Mouse (Mus musculus) layer of hippocampus, postnatal 14 days (tissue): ENCODE results near the gene Suclg2. TPM values are rescaled to one million over a fixed set of nuclear protein-coding genes. Genes with fewer than 3 reads are reported as not detected.

Experiments used
- DNase-seq, 2 experiments: peaks; one replicate each; pipeline ENCODE4 v3.0.0; 2021 to 2022; ENCODE audit warnings: low spot score in 2 of 2, mixed read lengths in 1 of 2
- long read RNA-seq, 2 experiments: library from polyadenylated mRNA; stranded (forward); transcript quantifications; one replicate each; pipeline ENCODE4 v2.0.0; 2021
- total RNA-seq, 2 experiments: library from RNA; stranded (reverse); gene quantifications; 2 replicates each; pipeline ENCODE4 v1.2.3; 2021

Suclg2 gene
- 10 to 100 TPM; 15.1 to 17.1 TPM for total RNA-seq
- long read RNA-seq, experiment 1, transcript Suclg2-204 (11 exons, 3,367 nt) = major isoform, 29 of 31 reads
- long read RNA-seq, experiment 1, partial matches to known transcripts = 1 of 31 reads
- long read RNA-seq, experiment 1, other reads (novel, unspliced or antisense) = 1 of 31 reads
- long read RNA-seq, experiment 2, transcript Suclg2-204 (11 exons, 3,367 nt) = major isoform, 42 of 44 reads
- long read RNA-seq, experiment 2, partial matches to known transcripts = 1 of 44 reads
- long read RNA-seq, experiment 2, other reads (novel, unspliced or antisense) = 1 of 44 reads

DNA sequence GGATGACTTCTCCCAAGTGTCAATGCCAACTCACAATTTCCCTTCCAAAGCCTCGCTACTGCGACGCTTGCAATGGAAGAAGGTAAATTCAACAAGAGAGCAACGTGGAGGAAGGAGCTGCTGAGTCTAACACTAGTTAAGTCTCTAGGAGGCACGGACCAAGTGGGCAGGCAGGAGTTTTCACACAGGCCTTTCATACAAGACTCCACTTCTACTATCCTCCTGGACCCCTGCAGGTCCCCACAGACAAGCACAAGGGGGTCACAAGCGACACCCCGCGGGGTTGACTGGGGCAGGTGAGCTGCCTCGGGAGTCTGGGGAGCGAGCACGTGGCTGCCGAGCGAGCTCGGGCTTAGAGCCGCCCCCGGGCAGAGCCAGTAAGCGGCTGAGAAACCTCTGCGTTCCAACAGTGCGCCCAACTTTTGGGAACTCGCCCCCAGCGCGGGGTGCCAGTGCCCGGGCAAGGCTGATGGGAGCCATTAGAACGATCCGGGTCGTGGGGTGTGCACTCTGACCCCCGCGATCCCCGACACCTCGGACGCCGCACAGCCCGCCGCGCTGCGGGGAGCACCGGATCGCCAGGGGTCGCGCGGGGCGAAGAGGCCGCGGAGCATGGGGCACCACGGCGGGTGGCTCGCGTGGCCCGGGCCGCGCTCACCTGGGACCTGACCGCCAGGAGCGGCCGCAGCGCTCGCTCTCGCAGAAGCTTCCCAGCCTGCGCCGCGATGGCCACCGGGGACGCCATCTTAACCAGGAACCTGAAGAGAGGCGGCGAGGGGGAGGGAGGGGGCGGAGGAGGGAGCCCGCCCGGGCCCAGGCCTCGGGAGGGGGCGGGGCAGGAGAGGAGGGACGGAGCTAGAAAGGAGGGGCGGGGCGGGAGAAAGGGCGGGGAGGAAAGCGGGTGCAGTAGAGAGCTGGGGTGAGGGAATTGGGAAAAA, at the start of gene Suclg2:
Gene Suclg2 (minus strand): TSS at position 770 of the 938 bp plus-strand sequence.
- DNase-seq = peak; percentile 42 to 49

GRCm38 (mm10) chr6:95766566-95766965, 48.0 kb upstream of the Suclg2 start:
- DNase-seq = no peak

DNA sequence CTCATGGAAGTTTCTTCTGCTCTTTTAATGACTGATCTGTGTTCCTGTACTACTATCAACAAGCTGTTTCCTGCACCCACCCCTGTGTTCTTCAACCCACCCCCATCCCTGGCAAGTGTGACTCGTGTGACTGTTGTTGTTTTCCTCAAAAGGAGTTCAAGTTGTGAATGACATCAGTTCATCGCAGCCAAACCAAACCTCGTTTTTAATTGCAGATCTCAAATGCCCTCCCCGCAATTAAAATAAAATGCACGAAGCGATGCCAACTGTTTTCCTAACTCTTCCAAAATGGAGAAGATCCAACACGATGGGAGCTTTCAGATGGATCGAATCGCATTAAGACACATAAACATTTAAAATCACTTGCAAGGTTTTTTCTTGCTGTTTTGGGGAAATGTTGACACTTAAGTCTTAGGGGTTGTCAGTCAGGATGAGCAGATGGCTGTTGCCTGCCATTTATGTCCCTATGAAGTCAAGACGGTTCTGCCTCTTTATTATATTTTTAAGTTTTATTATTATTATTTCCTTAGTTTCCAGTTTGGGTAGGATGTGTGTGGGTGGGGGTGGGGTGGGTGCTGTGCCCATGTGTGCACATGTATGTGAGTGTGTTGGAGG, 41.1 kb upstream of the Suclg2 start:
- peak; percentile 14 to 41 for DNase-seq

GRCm38 (mm10) chr6:95742378-95742777, 23.8 kb upstream of the Suclg2 start:
- no peak for DNase-seq

GRCm38 (mm10) chr6:95731570-95732367, 13.2 kb upstream of the Suclg2 start:
- no peak for DNase-seq

DNA sequence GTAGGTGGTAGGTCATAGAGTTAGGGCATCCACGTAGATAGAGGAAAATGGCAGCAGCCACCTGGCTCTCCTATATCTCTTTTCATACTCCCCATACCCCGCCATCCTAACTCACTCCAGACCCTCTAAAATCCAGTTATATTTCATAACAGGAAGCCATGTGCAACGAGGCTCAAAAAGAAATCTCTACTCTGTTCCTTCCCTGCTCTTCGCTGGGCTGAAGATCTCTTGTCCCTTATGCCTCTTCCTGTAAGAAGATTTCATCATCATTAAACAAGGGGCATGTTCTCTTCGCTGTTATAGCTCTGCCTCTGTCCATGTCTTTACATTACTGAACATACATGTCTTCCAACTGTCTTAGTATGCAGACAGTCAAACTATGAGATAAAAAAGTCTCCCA, 10.8 kb upstream of the Suclg2 start:
- DNase-seq = no peak

- DNase-seq = no peak
Observed at GRCm38 (mm10) chr6:95725281-95725680, 6.7 kb upstream of the Suclg2 start.

DNA sequence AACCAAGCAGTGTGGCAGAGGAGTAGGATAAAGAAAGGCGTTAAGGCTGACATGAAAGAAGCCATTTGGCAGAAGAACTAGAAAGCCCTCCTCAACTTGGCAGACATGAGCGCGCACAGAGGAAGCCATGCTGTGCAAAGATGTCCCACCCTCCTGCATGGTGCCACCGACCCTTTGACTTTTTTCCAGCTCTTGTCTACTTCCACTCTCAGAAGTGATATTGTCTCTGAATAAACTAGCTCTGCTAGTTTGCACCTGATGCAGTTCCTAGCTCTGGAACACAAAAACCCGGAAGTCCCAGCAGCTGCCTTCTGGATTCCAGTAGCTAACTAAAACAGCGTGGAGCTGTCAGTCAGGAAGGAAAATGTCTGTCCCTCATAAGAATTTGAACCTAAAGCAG, 4.8 kb upstream of the Suclg2 start:
- DNase-seq = no peak

- DNase-seq = no peak
Observed at GRCm38 (mm10) chr6:95719791-95720190, 1.2 kb upstream of the Suclg2 start.

DNA sequence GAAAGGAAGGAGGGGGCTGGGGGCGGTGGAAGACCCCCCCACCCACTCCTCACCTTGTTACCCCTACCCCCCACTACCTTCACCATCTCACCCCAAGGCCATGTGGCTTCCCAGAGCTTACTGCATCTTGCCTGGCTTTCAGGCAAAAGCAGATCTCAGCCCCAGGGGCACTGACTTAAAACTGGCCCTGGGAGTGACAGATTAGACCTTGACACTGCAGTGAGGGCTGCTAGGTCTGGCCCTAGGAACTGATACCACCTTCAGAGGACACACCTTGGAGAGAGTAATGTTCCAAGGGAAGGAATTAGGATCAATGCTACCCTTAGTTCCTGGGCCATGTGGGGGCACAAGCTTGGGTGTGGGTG, 351 bp upstream of the Suclg2 start:
- DNase-seq = peak in 1 of 2 experiments; percentile 7

- no peak for DNase-seq
Observed at GRCm38 (mm10) chr6:95717071-95717470, 1.5 kb downstream of the Suclg2 start.

DNA sequence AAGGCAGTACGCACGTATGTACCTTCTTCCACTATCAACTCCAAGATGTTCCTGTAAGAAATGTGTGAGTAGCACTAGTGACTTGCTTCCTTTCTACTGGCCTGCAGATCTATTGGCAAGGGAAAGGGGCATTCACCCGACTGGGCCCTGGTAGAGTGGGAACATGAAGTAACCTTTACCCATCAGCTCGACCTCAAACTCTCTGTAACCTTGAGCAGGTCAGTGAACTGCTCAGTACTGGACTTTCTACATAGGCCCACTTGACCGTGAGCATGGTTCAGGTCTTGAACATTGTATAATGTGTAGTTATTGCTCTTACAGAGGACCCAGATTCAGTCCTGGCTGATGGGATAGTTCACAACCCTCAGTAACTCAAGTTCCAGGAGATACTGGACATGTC, 2.1 kb downstream of the Suclg2 start:
- no peak for DNase-seq

DNA sequence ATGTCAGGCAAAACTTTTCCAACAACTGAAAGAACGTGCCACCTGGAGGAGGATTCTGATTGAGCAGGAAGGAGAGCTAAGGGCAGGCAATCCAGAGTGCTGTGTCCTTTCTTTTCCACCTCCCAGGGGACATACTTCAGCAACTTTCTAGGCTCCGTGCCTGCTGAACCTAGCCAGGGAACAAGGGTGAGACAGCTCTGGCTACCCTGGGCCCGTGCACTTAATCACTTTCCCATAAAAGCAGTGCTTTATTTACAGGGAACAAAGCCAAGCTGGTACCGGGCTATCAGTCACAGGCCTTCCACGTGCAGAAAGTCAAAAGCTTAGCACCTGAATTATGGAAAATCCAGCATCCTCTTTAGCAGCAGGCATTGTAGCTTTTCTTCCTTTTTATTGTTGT, 5.4 kb downstream of the Suclg2 start:
- no peak for DNase-seq

DNA sequence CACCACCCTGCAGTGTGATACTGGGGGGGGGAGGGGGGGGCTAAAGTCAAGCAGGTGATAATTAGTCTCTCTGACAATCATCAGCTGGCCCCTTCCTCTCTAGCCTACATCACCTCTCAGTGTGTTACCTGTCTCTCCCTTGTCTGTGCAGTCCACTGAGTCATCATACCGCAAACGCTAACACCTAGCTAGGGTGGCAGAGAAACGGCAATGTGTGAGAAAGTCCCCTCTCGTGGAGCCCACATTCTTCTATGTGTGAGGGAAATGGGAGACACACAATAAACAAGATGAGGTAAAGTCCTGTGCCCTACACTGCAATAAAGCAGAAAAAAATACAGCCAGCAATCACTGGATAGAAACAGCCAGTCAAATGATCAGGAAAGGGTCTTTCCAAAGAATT, 6.5 kb downstream of the Suclg2 start:
- DNase-seq = no peak

DNA sequence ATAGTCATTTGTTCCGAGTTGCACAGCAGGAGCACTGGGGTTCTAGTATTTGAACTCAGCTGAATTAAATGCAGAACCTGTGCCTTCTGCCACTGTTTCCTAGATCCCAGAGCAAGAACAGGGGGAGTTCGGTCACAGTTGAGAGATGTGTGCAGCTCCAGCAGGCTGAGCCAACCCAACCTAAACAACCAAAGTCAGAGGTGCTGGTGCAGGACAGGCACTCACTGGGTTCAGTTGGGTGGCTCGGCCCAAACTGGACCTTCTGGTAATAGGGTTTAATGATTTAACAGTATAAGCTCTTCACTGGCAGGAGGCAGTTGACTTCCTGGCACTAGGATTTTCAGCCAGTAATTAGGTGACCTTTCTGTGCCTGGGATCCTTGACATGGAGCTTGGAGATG, 6.9 kb downstream of the Suclg2 start:
- DNase-seq = no peak

- DNase-seq = no peak
Observed at GRCm38 (mm10) chr6:95710886-95711285, 7.7 kb downstream of the Suclg2 start.

DNA sequence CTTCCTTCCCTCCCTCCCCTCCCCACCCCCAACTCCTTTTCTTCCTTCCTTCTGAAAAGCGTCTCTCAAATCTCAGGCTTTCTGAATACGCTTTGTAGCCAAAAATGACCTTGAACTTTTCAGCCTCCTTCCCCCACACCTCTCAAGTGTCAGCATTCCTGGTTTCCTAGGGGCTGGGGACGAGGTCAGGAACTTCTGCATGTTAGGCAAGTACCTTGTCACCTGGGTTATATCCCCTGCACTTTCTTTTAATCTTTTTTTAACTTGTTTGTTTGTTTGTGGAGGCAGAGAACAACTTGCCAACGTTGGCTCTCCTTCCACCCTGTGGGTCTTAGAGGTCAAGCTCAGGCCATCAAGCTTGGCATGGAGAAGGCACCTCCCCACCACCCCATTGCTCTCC, 9.1 kb downstream of the Suclg2 start:
- DNase-seq = no peak

- DNase-seq = no peak
Observed at GRCm38 (mm10) chr6:95709106-95709505, 9.5 kb downstream of the Suclg2 start.

DNA sequence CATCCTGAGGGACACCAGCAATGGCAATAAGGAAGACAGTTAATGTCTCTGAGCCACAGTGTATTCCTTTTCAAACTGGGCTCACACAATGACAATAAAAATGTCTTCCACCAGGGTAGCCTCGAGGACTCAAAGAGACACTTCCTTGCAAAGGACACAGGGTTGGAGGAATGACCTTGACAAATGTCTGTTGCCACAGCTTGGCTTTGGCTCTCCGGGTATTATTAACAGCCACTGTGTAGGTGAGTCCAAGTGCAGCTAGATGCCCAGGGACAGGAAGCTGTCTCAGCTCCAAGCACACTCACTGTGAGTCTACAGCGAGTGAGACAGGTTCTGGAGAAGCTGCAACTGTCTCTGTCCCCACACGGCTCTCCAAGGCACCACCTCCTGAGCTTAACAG, 14.0 kb downstream of the Suclg2 start:
- no peak for DNase-seq

GRCm38 (mm10) chr6:95702200-95702599, 16.4 kb downstream of the Suclg2 start:
- no peak for DNase-seq

- DNase-seq = no peak
Observed at GRCm38 (mm10) chr6:95701786-95702185, 16.8 kb downstream of the Suclg2 start.
